Mouse (Mus musculus): ENCODE results near the gene Btbd9. TPM values are rescaled to one million over a fixed set of nuclear protein-coding genes. Genes with fewer than 3 reads are reported as not detected.

Gene Btbd9
- polyA plus RNA-seq, 2 experiments = 18.3 to 46.9 TPM

DNA sequence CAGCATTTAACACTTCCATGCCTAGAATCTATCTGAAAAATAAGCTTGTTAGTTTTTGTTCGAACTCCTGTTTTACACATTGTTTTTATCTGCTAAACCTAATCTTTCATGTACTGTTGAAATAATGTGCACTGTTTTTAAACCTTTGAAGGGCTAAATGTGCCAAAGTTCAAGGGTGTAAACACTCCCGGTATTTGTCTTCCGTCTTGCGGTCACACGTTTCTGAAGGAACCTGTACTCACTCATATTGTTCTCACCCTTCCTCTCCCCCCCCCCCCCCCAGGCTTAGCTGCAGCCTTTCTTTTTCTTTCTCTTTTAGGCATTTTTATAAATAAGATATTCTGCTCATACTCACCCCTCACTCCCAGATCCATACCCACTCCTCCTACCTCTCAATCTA lies 212.9 kb downstream of the Btbd9 start:
- Histone ChIP-seq H3K9me3 (ENCODE audit: control insufficient read depth, low read length) (no peaks in the 10 kb centered on the region), H3K27ac (replicated peaks; ENCODE audit: low read depth, low read length) (no peak overlapping the region), H3K27me3 (ENCODE audit: control insufficient read depth, insufficient read depth, low read length) (no peaks in the 10 kb centered on the region), H3K9ac (ENCODE audit: low read depth, low read length, severe bottlenecking) (no peak overlapping the region), H3K36me3 (ENCODE audit: control insufficient read depth, insufficient read depth, low read length) (no peaks in the 10 kb centered on the region), H3K4me1 (ENCODE audit: control insufficient read depth, insufficient read depth, low read length) (peaks cover 14% of the 10 kb centered on the region; the same call in 1 of the 2 replicates), H3K4me2 (replicated peaks; ENCODE audit: low read depth, low read length, severe bottlenecking) (no peak overlapping the region), H3K4me3 (replicated peaks; ENCODE audit: low read length) (no peak overlapping the region)
- 78% methylated on average over 5 of the region's 5 CpGs for WGBS
- ATAC-seq (ENCODE audit: low FRiP score, low read depth) = no peak
- TF ChIP-seq POLR2A (IDR thresholded peaks at IDR 0.05; ENCODE audit: borderline replicate concordance, extremely low read depth, insufficient read depth, insufficient read length) = no peak
- DNase-seq (ENCODE audit: low spot score) = no peak

DNA sequence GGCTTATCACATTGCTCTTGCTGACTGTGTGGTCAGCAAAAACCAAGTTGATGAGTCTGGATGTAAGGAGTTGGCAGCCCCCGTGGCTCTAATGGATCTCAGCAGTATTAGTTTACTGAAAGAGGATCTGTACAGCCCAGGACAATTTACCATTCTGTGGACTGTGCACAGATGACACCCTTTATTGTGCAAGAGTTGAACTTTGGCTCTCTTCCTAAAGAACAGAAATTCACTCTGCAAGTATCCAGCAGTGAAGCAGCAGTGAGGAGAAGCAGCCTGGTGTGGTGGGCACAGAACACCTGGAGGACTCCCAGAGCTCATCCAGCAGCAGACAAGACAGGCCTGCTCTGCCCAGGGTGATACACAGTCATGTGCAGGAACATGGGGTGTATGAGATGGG lies 215.6 kb downstream of the Btbd9 start:
- Histone ChIP-seq H3K9ac (ENCODE audit: low read depth, low read length, severe bottlenecking) (no peak overlapping the region), H3K4me1 (ENCODE audit: control insufficient read depth, insufficient read depth, low read length) (peaks cover 14% of the 10 kb centered on the region; the same call in 1 of the 2 replicates), H3K4me2 (replicated peaks; ENCODE audit: low read depth, low read length, severe bottlenecking) (no peak overlapping the region), H3K9me3 (ENCODE audit: control insufficient read depth, low read length) (no peaks in the 10 kb centered on the region), H3K27me3 (ENCODE audit: control insufficient read depth, insufficient read depth, low read length) (no peaks in the 10 kb centered on the region), H3K27ac (replicated peaks; ENCODE audit: low read depth, low read length) (no peak overlapping the region), H3K4me3 (replicated peaks; ENCODE audit: low read length) (no peak overlapping the region), H3K36me3 (ENCODE audit: control insufficient read depth, insufficient read depth, low read length) (no peaks in the 10 kb centered on the region)
- no peak for ATAC-seq (ENCODE audit: low FRiP score, low read depth)
- no peak for DNase-seq (ENCODE audit: low spot score)
- TF ChIP-seq POLR2A (IDR thresholded peaks at IDR 0.05; ENCODE audit: borderline replicate concordance, extremely low read depth, insufficient read depth, insufficient read length) = no peak
- WGBS = 44% methylated on average over 1 of the region's 1 CpGs

DNA sequence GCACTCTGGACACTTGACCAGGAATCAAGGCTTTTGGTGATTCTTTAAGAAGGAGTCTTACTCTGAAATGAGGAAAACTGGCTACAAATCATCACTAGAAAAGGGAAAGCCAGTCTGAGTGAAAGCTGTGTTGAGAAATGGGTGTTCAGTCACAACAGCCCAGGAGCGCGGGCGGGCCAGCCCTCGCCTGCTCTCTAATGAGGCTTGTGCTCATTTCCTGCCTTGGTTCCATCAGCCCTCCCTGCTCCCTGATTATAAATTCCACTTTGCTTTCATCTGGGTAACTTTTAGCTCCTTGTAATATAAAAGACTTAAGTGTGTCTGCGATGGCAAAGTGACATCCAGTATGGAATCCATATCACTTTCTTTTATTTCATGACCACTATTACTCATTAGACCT lies 216.9 kb downstream of the Btbd9 start:
- Histone ChIP-seq H3K9me3 (ENCODE audit: control insufficient read depth, low read length) (no peaks in the 10 kb centered on the region), H3K4me2 (replicated peaks; ENCODE audit: low read depth, low read length, severe bottlenecking) (no peak overlapping the region), H3K36me3 (ENCODE audit: control insufficient read depth, insufficient read depth, low read length) (no peaks in the 10 kb centered on the region), H3K27ac (replicated peaks; ENCODE audit: low read depth, low read length) (no peak overlapping the region), H3K9ac (ENCODE audit: low read depth, low read length, severe bottlenecking) (no peak overlapping the region), H3K27me3 (ENCODE audit: control insufficient read depth, insufficient read depth, low read length) (no peaks in the 10 kb centered on the region), H3K4me1 (ENCODE audit: control insufficient read depth, insufficient read depth, low read length) (peaks cover 14% of the 10 kb centered on the region; the same call in 1 of the 2 replicates), H3K4me3 (replicated peaks; ENCODE audit: low read length) (no peak overlapping the region)
- ATAC-seq (ENCODE audit: low FRiP score, low read depth) (no peak), DNase-seq (ENCODE audit: low spot score) (no peak)
- no peak for TF ChIP-seq POLR2A (IDR thresholded peaks at IDR 0.05; ENCODE audit: borderline replicate concordance, extremely low read depth, insufficient read depth, insufficient read length)
- 26% methylated on average over 5 of the region's 5 CpGs for WGBS

DNA sequence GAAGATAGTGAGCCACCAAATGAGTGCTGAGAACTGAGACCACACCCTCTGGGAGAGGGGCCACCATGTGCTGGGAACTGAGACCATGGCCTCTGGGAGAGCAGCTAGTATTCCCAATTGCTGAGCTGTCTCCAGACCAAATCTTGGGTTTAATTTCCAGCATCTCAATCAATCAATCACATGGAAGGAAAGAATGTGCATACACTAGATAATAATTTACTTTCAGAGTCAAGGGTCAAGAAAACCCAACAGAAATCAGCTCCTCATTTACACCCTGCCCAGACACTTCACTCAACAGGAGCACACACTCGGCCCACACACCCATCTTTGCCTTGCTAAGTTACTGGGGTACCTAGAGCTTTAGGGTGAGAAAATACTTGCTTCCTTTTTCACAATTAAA lies 220.9 kb downstream of the Btbd9 start:
- no peaks in the 10 kb centered on the region for H3K27me3 ChIP-seq (ENCODE audit: control insufficient read depth, insufficient read depth, low read length)
- no peak for DNase-seq (ENCODE audit: low spot score)
- no peaks in the 10 kb centered on the region for H3K36me3 ChIP-seq (ENCODE audit: control insufficient read depth, insufficient read depth, low read length)
- no peaks in the 10 kb centered on the region for H3K9me3 ChIP-seq (ENCODE audit: control insufficient read depth, low read length)
- WGBS = 95% methylated on average over 1 of the region's 1 CpGs
- peaks cover 14% of the 10 kb centered on the region; the same call in 1 of the 2 replicates for H3K4me1 ChIP-seq (ENCODE audit: control insufficient read depth, insufficient read depth, low read length)
- no peak for ATAC-seq (ENCODE audit: low FRiP score, low read depth)
- H3K4me2 ChIP-seq (replicated peaks; ENCODE audit: low read depth, low read length, severe bottlenecking) = no peak overlapping the region
- H3K4me3 ChIP-seq (replicated peaks; ENCODE audit: low read length) = no peak overlapping the region
- H3K27ac ChIP-seq (replicated peaks; ENCODE audit: low read depth, low read length) = no peak overlapping the region
- no peak overlapping the region for H3K9ac ChIP-seq (ENCODE audit: low read depth, low read length, severe bottlenecking)
- TF ChIP-seq POLR2A (IDR thresholded peaks at IDR 0.05; ENCODE audit: borderline replicate concordance, extremely low read depth, insufficient read depth, insufficient read length) = no peak

DNA sequence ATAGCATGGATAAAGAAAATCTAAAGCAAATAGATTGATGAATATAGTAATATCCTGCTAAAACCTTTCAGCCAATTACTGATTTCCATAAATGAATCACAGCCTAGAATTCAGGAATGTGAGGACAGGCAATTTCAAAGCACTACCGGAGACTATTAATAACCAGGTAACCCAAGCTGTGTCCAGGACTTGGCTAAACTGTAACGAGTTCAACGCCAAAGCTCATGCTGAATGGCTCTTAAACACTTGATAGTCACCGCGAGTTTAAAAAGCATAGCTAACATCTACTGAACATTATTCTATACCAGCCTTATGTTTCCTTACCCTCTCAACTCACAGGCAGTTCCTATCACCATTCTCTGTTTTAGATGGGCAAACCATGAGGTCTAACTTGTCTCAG lies 221.9 kb downstream of the Btbd9 start:
- ATAC-seq (ENCODE audit: low FRiP score, low read depth) = no peak
- DNase-seq (ENCODE audit: low spot score) = no peak
- no peaks in the 10 kb centered on the region for H3K36me3 ChIP-seq (ENCODE audit: control insufficient read depth, insufficient read depth, low read length)
- H3K4me1 ChIP-seq (ENCODE audit: control insufficient read depth, insufficient read depth, low read length) = peaks cover 5% of the 10 kb centered on the region; the same call in 1 of the 2 replicates
- H3K4me2 ChIP-seq (replicated peaks; ENCODE audit: low read depth, low read length, severe bottlenecking) = no peak overlapping the region
- no peak overlapping the region for H3K9ac ChIP-seq (ENCODE audit: low read depth, low read length, severe bottlenecking)
- 46% methylated on average over 5 of the region's 5 CpGs for WGBS
- no peaks in the 10 kb centered on the region for H3K9me3 ChIP-seq (ENCODE audit: control insufficient read depth, low read length)
- no peak overlapping the region for H3K27ac ChIP-seq (replicated peaks; ENCODE audit: low read depth, low read length)
- H3K4me3 ChIP-seq (replicated peaks; ENCODE audit: low read length) = no peak overlapping the region
- TF ChIP-seq POLR2A (IDR thresholded peaks at IDR 0.05; ENCODE audit: borderline replicate concordance, extremely low read depth, insufficient read depth, insufficient read length) = no peak
- H3K27me3 ChIP-seq (ENCODE audit: control insufficient read depth, insufficient read depth, low read length) = no peaks in the 10 kb centered on the region

DNA sequence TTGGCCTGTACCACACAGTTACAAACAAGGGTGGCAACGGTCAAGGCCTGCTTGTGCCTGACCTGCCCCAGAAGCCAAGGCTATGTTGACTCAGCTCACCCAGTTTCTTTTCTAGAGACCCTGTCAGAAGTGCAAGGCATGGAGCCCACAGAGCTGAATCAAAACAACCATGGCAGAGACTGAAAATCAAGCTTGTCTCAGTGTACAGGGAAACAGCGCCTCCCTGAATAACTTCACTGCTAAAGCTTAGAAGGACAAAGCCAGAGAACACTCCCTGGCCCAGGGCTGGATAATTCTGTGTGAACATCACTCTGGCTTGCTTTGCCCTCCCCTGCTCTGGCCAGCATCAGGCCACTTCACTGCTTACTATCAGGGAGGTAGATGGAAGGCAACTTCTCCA lies 228.3 kb downstream of the Btbd9 start:
- Histone ChIP-seq H3K9me3 (ENCODE audit: control insufficient read depth, low read length) (no peaks in the 10 kb centered on the region), H3K4me3 (replicated peaks; ENCODE audit: low read length) (no peak overlapping the region), H3K27me3 (ENCODE audit: control insufficient read depth, insufficient read depth, low read length) (no peaks in the 10 kb centered on the region), H3K4me1 (ENCODE audit: control insufficient read depth, insufficient read depth, low read length) (peaks cover 9% of the 10 kb centered on the region), H3K9ac (ENCODE audit: low read depth, low read length, severe bottlenecking) (no peak overlapping the region), H3K36me3 (ENCODE audit: control insufficient read depth, insufficient read depth, low read length) (no peaks in the 10 kb centered on the region), H3K4me2 (replicated peaks; ENCODE audit: low read depth, low read length, severe bottlenecking) (no peak overlapping the region), H3K27ac (replicated peaks; ENCODE audit: low read depth, low read length) (no peak overlapping the region)
- DNase-seq (ENCODE audit: low spot score) (no peak), ATAC-seq (ENCODE audit: low FRiP score, low read depth) (no peak)
- WGBS = 67% methylated on average over 2 of the region's 2 CpGs
- no peak for TF ChIP-seq POLR2A (IDR thresholded peaks at IDR 0.05; ENCODE audit: borderline replicate concordance, extremely low read depth, insufficient read depth, insufficient read length)

Measured in limb, embryonic 14.5 days (tissue).